Mouse (Mus musculus): ENCODE measurements around the gene Agpat3.

Gene Agpat3

DNA sequence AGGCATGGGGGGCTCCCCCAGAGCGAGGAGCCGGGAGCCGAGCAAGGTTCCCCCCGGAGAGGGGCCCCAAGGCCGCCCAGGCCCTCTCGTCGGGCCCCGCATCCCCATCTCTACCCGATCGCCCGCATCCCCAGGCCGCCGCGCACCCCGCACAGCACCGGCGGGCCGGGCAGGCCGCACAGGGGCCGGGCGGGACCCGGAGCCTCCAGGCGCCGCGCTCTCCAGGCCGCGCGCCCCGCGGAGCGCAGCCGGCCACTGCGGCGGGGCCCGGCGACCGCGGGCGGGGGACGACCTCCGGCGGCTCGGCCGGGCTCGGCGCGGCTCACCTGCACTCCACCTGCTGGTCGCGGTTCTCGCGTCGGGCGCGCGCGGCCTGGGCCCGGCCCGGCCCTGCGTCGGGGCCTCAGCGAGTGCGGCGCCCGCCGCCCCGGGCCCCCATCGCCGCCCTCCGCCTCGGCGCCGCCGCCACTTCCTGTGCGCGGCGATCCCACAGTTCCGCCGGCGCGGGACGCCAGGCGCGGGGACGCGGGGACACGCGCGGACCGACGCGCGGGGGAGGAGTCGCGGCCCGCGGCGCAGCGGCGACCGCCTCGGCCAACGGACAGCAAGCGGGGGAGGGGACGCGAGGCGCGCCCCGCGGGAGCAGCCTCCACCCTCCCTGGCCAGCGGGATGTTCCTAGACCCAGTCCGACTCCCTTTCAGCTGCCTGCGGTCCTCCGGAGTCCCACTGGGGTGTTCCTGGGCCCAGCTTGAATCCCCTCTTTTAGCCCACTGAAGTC is at the start of gene Agpat3:
Agpat3 (minus strand) TSS at position 603 of the 779 bp plus-strand sequence.
- DNase-seq (ENCODE audit: low spot score in 2 of 2): peak; percentile 43 to 57

- DNase-seq (ENCODE audit: low spot score in 2 of 2): no peak
These were observed 48.8 kb upstream of the Agpat3 start for GRCm38 (mm10) chr10:78401127-78401526.

DNA sequence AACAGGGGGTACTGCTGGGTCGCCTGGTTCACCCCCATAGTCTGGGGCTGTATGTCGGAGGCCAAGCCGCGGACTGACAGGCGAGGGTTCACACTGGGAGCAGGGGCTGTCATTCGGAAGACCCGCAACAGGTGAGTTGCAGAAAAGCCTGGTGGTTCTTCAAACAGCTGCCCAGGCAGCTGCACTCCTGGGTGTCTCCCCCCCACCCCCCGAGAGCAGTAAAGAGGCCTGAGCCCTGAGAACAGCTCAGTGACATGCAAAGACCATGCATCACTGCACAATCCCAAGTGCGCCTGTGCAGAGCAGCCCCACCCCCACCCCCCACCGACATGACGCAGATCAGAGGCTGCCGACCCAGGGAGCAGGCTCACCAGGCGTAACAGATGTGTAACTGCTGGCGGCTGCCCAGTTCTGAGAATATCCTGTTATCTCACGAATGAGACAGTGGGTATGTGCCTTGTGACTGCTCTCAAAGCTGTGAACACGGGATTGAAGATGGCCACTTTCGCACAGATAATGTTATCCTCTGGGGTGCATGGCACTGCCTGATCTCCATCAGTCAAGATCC is 46.9 kb upstream of the Agpat3 start:
- DNase-seq (ENCODE audit: low spot score in 2 of 2): no peak

- no peak for DNase-seq (ENCODE audit: low spot score in 2 of 2)
These were observed 44.3 kb upstream of the Agpat3 start for GRCm38 (mm10) chr10:78396625-78396885.

DNA sequence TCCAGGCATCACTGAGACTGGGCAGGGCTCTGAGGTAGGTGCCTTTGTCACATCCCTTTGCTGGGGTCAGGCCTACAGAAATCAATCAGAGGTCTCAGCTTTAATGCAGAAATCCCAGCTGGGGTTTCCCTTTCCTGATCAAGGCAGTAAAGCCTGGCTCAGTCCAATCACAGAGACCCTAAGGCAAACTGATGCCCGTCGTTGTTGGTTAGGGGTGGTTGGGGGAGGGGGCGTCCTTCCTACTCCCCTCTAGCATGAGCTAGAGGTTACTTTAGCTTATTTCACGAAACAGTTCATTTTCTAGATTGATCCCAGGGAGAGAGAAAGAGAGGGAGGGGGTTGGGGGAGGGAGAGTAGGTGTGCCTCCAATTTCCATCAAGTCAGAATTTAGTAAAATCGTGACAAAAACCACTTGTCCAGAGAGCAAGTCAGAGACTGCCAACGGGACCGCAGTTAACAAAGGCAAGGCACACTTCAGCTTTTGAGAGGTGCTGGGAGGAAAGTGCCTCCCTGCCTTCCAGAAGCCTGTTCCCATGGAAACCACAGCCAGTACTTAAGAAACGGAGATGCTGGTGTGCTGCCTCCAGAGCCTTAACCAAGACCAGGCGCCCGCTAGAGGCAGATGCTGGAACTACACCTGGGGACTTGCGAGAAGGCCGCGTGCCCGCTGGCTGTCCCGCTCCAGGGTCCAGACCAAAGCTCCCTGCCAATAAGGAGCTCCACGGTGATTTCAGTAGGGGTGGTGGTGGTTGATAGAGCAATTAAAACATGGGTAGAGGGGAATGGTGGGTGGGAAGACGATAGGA is 43.7 kb upstream of the Agpat3 start:
- DNase-seq (ENCODE audit: low spot score in 2 of 2): peak; percentile 82 to 89

- no peak for DNase-seq (ENCODE audit: low spot score in 2 of 2)
These were observed 43.1 kb upstream of the Agpat3 start for GRCm38 (mm10) chr10:78395377-78395776.

GRCm38 (mm10) chr10:78392072-78392471 is 39.8 kb upstream of the Agpat3 start:
- DNase-seq (ENCODE audit: low spot score in 2 of 2): peak; percentile 75 to 82

DNA sequence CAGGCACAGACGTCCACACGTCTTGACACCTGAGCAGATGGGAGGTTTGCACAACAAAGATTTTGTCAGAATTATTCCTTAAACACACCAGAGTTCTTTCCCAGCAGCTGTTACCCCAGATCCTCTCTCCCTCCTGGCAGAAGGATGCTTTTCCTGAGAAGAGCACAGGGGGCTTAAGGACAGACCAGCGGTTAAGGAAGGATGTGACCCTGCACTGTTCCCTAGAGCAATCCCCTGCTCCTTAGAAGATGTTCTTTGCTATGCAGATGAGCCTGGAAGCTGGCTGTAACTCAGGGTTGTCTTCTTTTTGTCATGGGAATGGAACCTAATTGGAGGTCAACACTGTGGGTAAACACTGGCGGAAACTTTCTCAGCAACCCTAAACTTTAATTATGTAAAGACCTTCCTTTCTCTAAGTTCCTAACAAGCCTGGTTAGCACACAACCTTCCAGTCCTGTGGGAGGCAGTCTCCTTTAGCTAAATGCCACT is 38.7 kb upstream of the Agpat3 start:
- DNase-seq (ENCODE audit: low spot score in 2 of 2): no peak

DNA sequence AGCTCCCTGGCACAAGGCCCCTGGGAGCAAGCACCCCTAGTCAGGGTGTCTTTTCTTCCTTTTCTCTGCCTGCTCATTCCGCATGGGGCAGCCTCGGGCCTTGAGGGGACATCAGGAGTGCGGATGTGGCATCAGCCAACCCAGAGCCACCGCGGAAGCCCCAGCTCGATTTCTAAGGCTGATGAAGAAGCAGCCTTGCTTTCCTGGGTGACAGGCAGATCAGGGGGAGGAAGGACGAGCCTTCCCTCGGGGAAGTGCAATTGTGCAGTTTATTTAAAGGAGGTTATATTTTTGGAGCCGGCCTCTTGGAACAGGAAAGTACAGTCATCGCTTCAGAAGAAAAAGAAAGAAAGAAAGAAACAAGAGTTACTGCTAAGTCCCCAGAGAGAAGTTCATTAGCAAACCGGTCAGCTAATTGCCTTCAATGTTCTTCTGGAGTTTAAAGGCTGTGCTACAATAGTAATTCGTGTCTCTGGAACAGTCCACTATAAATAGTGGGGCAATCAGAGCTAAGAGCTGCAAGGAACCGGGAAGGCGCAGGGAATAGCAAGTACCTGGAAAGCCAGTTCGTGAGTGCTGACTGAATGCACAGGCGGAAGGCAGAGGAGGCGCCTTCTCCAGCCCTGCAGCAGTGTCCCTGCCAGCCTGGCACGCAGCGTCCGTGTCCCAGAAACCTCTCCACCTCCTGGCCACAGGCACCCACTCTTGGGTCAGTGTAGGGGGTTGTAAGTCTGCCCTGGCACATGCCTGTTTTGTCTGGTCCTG is 36.1 kb upstream of the Agpat3 start:
- DNase-seq (ENCODE audit: low spot score in 2 of 2): no peak

DNA sequence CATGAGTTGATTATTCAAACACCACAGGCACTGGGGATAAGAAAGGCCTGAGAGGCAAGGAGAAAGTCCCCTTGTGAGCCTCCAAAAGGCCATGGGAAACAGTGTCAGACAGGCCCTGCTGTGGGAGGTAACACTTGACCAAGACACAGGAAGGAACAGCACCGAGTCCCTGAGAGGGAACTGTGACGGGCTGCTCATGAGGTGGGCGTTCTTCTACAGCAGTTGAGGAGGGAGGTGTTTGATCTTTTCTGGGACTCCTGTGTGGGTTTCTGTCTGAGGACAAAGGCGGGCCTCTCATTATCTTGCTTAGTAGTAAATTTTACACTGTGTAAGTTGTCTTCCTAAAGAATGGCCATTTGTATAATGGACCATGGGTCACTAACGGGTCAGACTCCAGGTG is 33.2 kb upstream of the Agpat3 start:
- no peak for DNase-seq (ENCODE audit: low spot score in 2 of 2)

DNA sequence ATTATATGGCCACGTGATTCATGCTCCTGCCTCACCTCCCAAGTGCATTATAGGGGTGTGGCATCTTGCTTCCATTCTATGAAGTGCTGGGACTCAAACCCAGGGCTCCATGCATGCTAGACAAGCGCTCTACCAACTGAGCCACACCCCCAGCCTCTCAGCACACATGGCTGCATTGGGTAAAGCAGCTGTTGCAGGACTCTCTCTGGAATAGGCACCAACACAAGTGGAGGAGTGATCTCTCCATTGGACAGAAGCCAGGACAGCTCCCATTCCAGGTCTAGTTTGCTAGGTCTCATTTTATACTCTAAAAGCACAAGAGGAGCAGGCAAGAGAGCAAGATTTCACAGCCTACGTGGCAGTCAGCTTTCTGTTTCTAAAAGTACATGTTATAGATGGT is 31.3 kb upstream of the Agpat3 start:
- no peak for DNase-seq (ENCODE audit: low spot score in 2 of 2)

DNA sequence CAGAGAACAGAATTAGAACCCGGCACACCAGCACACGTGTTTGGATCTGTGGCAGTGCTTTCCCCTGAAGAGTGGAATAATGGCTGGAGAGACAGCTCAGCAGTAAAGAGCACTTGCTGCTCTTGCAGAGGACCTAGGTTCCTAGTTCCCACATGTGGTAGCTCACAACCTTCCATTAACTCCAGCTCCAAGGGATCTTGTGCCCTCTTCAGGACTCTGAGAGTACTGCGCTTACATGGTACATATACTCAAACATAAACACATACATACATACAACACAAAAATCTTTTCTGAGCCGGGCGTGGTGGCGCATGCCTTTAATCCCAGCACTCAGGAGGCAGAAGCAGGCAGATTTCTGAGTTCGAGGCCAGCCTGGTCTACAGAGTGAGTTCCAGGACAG is 26.2 kb upstream of the Agpat3 start:
- no peak for DNase-seq (ENCODE audit: low spot score in 2 of 2)

DNA sequence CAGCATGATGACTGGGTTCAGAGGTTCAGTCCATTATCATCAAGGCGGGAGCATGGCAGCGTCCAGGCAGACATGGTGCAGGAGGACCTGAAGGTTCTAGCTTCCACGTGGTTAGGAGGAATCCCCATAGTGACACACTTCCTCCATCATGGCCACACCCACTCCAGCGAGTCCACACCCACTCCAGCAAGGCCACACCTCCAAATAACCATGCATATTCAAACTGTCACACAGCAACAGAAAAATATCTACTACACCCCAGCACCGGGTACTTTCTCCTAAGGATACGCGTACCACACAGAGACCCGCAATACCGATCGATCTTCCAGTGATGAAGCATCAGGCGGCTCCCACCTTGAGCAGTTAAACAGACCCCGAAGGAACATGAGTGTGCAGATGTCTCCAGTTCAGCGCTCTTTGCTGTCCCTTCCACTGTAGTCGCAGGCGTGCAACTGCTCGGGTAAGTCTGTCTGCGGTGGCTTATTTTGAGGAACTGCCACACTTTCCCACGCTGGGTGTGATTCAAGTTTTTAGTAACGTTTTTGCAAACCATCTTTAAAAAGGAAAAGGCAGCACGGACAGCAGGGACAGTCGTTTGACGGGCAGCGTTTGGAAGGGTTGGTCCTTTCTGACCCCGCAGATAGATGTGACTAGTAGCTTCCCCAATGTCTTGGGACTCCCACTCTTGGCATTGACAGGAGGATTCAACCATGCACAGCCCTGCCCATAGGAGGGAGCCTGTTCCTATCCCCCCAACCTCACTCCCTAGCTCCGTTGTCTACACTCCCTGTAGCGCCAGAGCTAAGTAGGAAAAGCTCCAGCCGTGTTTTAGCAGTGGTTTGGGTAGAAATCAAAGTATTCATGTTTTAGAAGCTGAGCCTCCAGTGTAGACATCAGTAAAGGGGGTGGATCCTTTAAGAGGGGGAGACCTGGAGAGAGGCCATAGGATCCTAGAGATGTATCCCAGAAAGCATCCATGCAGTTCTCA is 20.7 kb upstream of the Agpat3 start:
- DNase-seq (ENCODE audit: low spot score in 2 of 2): no peak

DNA sequence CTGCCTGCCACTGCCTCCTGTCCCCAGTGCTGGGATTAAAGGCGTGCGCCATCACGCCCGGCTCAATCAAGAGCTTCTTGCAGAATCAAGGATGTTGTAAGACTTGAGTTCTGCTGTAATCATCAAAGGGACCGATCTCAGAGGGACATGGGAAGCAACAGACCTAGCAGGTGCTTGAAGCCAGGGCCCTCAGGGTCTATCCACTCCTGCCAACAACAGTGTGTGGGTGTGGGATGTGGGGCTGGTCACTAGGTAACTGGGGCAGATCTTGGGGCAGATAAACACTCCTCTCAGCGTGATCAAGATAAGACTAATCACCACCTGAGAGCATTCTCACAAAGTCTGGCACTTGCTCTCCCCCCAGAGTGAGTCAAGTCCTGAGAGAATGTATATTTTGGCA is 19.5 kb upstream of the Agpat3 start:
- no peak for DNase-seq (ENCODE audit: low spot score in 2 of 2)

DNA sequence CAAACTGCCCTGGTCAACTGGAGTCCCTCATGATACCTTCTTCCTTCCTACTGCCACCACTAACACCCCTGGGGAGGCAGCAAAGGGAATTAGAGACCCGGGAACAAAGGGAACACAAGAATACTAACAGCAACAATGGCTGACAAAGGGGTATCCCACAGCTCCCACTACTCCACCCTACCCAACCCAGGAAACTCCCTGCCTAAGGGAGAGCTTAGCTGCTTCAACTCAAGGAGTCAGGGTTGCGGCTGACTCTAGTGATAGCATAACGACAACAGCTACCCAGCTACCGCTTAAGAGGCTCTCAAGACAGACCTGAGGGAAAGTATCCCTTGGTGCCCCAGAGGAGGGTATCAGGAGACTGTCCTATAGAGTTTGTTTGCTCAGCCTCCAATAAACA is 15.3 kb upstream of the Agpat3 start:
- no peak for DNase-seq (ENCODE audit: low spot score in 2 of 2)

- DNase-seq (ENCODE audit: low spot score in 2 of 2): no peak
These were observed 14.6 kb upstream of the Agpat3 start for GRCm38 (mm10) chr10:78366851-78367312.

DNA sequence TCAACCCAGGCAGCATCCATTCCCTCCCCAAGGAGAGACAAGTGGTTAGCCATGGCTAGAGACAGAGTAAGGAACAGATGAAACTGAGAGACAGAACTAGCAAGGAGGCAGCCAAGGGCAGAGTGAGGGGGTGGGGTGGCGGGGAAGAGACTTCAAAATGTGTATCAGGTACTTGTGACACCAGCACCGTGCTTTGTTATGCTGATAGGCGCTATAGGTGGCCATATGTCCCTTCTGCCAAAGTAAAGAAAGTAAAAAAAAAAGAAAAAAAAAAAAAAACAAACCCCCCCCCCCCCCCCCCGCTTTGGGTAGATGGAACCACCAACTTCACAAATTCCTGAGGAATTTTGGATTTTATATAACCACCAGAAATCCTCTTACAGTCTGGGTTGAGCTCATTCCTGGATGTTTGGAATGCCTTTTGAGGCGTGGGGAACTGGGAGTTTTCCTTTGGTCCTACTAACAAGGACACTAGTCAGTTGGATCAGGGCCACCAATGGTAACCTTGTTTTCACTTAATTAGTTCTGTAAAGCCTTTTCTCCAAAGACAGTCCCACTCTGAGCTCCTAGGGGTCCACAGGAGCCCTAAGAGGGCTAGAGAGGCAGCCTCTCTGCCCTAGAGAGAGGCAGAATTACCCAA is 14.0 kb upstream of the Agpat3 start:
- no peak for DNase-seq (ENCODE audit: low spot score in 2 of 2)

GRCm38 (mm10) chr10:78365555-78365954 is 13.3 kb upstream of the Agpat3 start:
- DNase-seq (ENCODE audit: low spot score in 2 of 2): no peak

DNA sequence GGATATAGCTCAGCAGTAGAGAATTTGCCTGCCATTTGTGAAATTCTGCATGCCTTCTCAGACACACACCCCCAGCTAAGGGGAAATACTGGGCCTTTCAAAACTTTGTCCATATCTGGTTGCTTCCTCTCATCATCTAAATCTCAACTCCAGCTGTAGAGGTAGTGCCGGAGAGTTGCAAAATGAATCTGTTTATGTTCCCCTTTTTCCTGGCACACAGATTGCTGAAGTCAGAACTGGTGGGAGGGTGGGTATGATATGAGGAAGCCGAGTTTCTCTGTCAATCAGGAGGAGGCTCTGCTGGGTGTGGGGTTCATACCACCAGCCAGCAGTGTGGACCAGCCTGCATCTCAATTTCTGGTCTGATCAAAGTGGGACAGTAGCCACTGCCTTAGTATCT is 11.8 kb upstream of the Agpat3 start:
- DNase-seq (ENCODE audit: low spot score in 2 of 2): no peak

DNA sequence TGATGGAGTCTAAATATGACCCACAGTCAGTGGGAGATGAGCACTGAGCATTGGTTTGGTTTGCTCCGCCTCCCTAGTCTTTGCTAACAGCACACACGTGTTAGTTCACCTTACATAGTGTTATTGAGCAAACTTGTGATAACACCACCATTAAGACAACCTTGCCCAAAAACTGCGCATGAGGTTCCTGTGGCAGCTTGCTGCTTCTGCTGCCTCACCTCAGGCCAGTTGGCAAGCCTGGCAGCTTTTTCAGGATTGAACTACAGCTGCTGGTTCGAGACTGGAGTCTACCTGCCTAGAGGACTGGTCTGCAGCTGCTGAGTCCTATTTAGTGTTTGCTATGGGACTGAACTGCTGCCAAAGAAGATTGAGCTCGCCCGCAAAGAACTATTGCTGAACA is 11.1 kb upstream of the Agpat3 start:
- no peak for DNase-seq (ENCODE audit: low spot score in 2 of 2)
